Mouse (Mus musculus) lung, embryonic 16.5 days (tissue): ENCODE results near the gene Dpm2. TPM values are rescaled to one million over a fixed set of nuclear protein-coding genes. Genes with fewer than 3 reads are reported as not detected.

Experiments
- ATAC-seq: fragments of 200-750 bp; cut with Nextera tagmentation; 2 replicates; pipeline ENCODE4 v1.8.0; 2017; ENCODE audit warnings: low read depth, mild to moderate bottlenecking, moderate library complexity
- H3K27ac ChIP-seq: fragments of 300-500 bp; sonication (generic); 2 replicates; pipeline ENCODE4 v1.5.1; 2014; ENCODE audit warnings: mild to moderate bottlenecking, control low read depth, low read length
- H3K27me3 ChIP-seq: fragments of 300-500 bp; sonication (generic); 2 replicates; pipeline ENCODE4 v1.6.1; 2014; ENCODE audit warnings: low read depth, low read length, mixed read lengths; ENCODE audit not compliant: control insufficient read depth, insufficient read depth
- H3K36me3 ChIP-seq: fragments of 300-500 bp; sonication (generic); 2 replicates; pipeline ENCODE4 v1.6.1; 2014; ENCODE audit warnings: low read length; ENCODE audit not compliant: control insufficient read depth, insufficient read depth
- H3K4me1 ChIP-seq: fragments of 300-500 bp; sonication (generic); replicated peaks from 2 replicates; pipeline ENCODE4 v1.6.1; 2014; ENCODE audit warnings: low read length, mixed read lengths; ENCODE audit not compliant: control insufficient read depth, insufficient read depth
- H3K4me2 ChIP-seq: fragments of 300-500 bp; sonication (generic); 2 replicates; pipeline ENCODE4 v1.6.1; 2014; ENCODE audit warnings: low read depth, low read length, control low read depth
- H3K4me3 ChIP-seq: fragments of 300-500 bp; sonication (generic); 2 replicates; pipeline ENCODE4 v1.5.1; 2014; ENCODE audit warnings: mild to moderate bottlenecking, low read length, control low read depth
- H3K9ac ChIP-seq: fragments of 300-500 bp; sonication (generic); 2 replicates; pipeline ENCODE4 v1.6.1; 2014; ENCODE audit warnings: low read length, control low read depth
- H3K9me3 ChIP-seq: fragments of 300-500 bp; sonication (generic); 2 replicates; pipeline ENCODE4 v1.6.1; 2016; ENCODE audit warnings: low read length; ENCODE audit not compliant: control insufficient read depth
- WGBS: fragments of 180-500 bp; shearing (Covaris S2); extraction: QIAGEN DNeasy Blood & Tissue Kit; methylation state at CpG from one replicate; pipeline ENCODE4 v1.1.7; 2014; 5-methylcytosine and 5-hydroxymethylcytosine counted together
- polyA plus RNA-seq: library from polyadenylated mRNA; unstranded; fragments of >200 nt; fragmentation: Nextera tagmentation; extraction: Ambion mirVana; gene quantifications from 2 replicates; pipeline ENCODE4 v1.2.1, GENCODE M21; 2015

Dpm2 gene
- polyA plus RNA-seq, 1 experiment from 2014 or later, result 106 TPM

- Histone ChIP-seq H3K9ac (no peak overlapping the region), H3K4me3 (no peak overlapping the region), H3K9me3 (no peaks in the 10 kb centered on the region), H3K36me3 (peaks cover 4% of the 10 kb centered on the region), H3K4me1 (peaks cover 35% of the 10 kb centered on the region), H3K27me3 (no peaks in the 10 kb centered on the region), H3K4me2 (no peak overlapping the region), H3K27ac (no peak overlapping the region)
- ATAC-seq, result no peak
- WGBS, result 69% methylated on average over 26 of the region's 26 CpGs
These were observed 41.6 kb downstream of the Dpm2 start for GRCm38 (mm10) chr2:32612274-32612673.

- H3K9me3 ChIP-seq, result no peaks in the 10 kb centered on the region
- no peak for ATAC-seq
- no peak overlapping the region for H3K27ac ChIP-seq
- no peaks in the 10 kb centered on the region for H3K27me3 ChIP-seq
- H3K4me1 ChIP-seq, result peaks cover 39% of the 10 kb centered on the region
- no peak overlapping the region for H3K9ac ChIP-seq
- H3K36me3 ChIP-seq, result peaks cover 10% of the 10 kb centered on the region
- no peak overlapping the region for H3K4me2 ChIP-seq
- 100% methylated on average over 1 of the region's 1 CpGs for WGBS
- H3K4me3 ChIP-seq, result no peak overlapping the region
These were observed 46.5 kb downstream of the Dpm2 start for GRCm38 (mm10) chr2:32617109-32617508.

DNA sequence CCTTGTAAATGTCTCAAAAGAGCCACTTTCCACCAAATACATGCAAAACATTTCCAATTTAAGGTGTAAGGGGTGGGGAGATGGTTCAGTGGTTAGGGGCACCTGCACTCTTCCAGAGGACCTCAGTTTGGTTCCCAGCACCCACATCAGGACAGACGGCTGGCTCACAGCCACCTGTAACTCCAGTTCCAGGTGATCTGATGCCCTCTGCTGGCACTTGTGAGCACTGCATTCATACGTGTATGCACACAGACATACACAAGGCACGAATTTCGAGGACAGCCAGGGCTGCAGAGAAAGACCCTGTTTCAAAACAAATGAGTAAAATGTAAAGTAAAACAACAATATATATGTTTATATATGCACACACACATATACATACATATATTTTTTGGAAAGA, 46.9 kb downstream of the Dpm2 start:
- peaks cover 39% of the 10 kb centered on the region for H3K4me1 ChIP-seq
- no peak overlapping the region for H3K4me3 ChIP-seq
- H3K4me2 ChIP-seq, result no peak overlapping the region
- no peaks in the 10 kb centered on the region for H3K27me3 ChIP-seq
- H3K36me3 ChIP-seq, result peaks cover 10% of the 10 kb centered on the region
- no peak overlapping the region for H3K27ac ChIP-seq
- H3K9me3 ChIP-seq, result no peaks in the 10 kb centered on the region
- no peak overlapping the region for H3K9ac ChIP-seq
- no peak for ATAC-seq
- WGBS, result 90% methylated on average over 4 of the region's 4 CpGs

DNA sequence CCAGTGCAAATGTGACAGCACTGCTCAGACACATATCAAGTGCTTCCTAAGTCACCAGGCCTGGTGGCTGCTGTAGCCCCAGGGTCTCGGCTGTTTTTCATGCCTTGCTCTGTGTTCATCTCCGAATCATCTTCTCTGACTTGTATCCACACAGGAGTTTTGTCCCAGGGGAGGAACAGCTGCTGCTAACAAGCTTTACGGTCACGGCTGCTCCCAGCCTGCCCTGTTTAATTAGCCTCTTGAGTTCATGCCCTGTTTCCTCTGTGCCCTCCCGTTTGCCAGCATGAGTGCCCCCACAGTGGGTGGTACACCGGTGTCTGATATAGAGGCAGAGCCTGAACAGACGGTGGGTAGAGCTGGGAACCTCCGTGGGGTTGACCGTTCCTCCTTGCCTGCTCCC, 47.4 kb downstream of the Dpm2 start:
- H3K36me3 ChIP-seq, result peaks cover 10% of the 10 kb centered on the region
- H3K27ac ChIP-seq, result no peak overlapping the region
- 78% methylated on average over 9 of the region's 9 CpGs for WGBS

GRCm38 (mm10) chr2:32620682-32621516, 50.2 kb downstream of the Dpm2 start:
- Histone ChIP-seq H3K4me3 (no peak overlapping the region), H3K27ac (peak overlapping the region; percentile 93), H3K9me3 (no peaks in the 10 kb centered on the region), H3K27me3 (no peaks in the 10 kb centered on the region), H3K4me2 (peak overlapping the region; percentile 29), H3K9ac (peak overlapping the region; percentile 33), H3K36me3 (peaks cover 8% of the 10 kb centered on the region), H3K4me1 (peaks cover 52% of the 10 kb centered on the region)
- peak; percentile 85 for ATAC-seq
- WGBS, result 9% methylated on average over 4 of the region's 4 CpGs

More for the DNA sequence above, 47.4 kb downstream of the Dpm2 start:
- Histone ChIP-seq H3K4me1 (peaks cover 39% of the 10 kb centered on the region), H3K9ac (no peak overlapping the region), H3K9me3 (no peaks in the 10 kb centered on the region), H3K27me3 (no peaks in the 10 kb centered on the region), H3K4me3 (no peak overlapping the region), H3K4me2 (no peak overlapping the region)
- no peak for ATAC-seq

DNA sequence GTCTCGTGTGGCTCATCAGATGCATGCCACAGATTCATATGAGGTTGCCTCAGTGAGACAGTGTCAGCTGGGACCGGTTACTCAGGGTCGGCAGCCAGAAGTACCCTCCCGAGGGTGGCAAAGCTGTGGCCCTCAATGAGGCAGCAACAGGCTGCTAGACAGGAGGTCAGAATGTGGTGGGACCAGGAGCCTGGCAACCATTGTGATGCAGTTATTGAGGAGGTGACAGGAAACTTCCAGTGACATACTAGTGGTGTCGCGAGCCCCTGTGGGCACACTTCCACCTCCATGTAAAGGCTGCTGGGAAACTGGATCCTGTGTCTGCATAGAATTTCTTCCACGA, 50.8 kb downstream of the Dpm2 start, which contains the start of gene Ak1:
Gene Ak1 (plus strand): TSS at position 242 of the 343 bp plus-strand sequence.
- peaks cover 57% of the 10 kb centered on the region for H3K4me1 ChIP-seq
- peak within 1 kb of the TSS; percentile 93 for H3K27ac ChIP-seq
- peak; percentile 8; the same call in 1 of the 2 replicates for ATAC-seq
- no peaks in the 10 kb centered on the region for H3K27me3 ChIP-seq
- H3K4me3 ChIP-seq, result no peak within 1 kb of the TSS
- no peaks in the 10 kb centered on the region for H3K9me3 ChIP-seq
- H3K36me3 ChIP-seq, result peaks cover 8% of the 10 kb centered on the region
- WGBS, result 2% methylated on average over 7 of the region's 7 CpGs
- H3K9ac ChIP-seq, result peak within 1 kb of the TSS; percentile 46
- peak within 1 kb of the TSS; percentile 29 for H3K4me2 ChIP-seq

Other genes with a start within 250 kb of the Dpm2 start
- gene Ciz1, start 218.5 kb upstream of the Dpm2 start, polyA plus RNA-seq, result 46.1 and 50.7 TPM in 2 replicates
- 5.7 and 5.9 TPM in 2 replicates for gene Dnm1, start 217.5 kb upstream of the Dpm2 start, polyA plus RNA-seq
- gene 1110008P14Rik, start 188.9 kb upstream of the Dpm2 start, polyA plus RNA-seq, result 34.0 and 36.4 TPM in 2 replicates
- gene Lcn2, start 182.6 kb upstream of the Dpm2 start, polyA plus RNA-seq, result 1.8 and 5.6 TPM in 2 replicates
- 20.6 and 23.9 TPM in 2 replicates for gene Ptges2, start 175.0 kb upstream of the Dpm2 start, polyA plus RNA-seq
- gene Naif1, start 120.4 kb upstream of the Dpm2 start, polyA plus RNA-seq, result 6.5 and 6.8 TPM in 2 replicates
- gene Slc25a25, start 119.4 kb upstream of the Dpm2 start, polyA plus RNA-seq, result 16.0 and 17.5 TPM in 2 replicates
- 11.9 and 12.7 TPM in 2 replicates for gene Fam102a, start 35.5 kb upstream of the Dpm2 start, polyA plus RNA-seq
- 0.15 and 0.34 TPM in 2 replicates for gene Pip5kl1, start 3.9 kb downstream of the Dpm2 start, polyA plus RNA-seq
- gene 9430097D07Rik, start 4.8 kb downstream of the Dpm2 start, polyA plus RNA-seq, result not detected in 2 replicates
- 26.0 and 28.1 TPM in 2 replicates for gene St6galnac4, start 16.2 kb downstream of the Dpm2 start, polyA plus RNA-seq
- 25.4 and 26.3 TPM in 2 replicates for gene St6galnac6, start 28.9 kb downstream of the Dpm2 start, polyA plus RNA-seq
- gene Ak1, start 50.9 kb downstream of the Dpm2 start, polyA plus RNA-seq, result 67.2 and 76.7 TPM in 2 replicates
- 108 and 120 TPM in 2 replicates for gene Eng, start 75.7 kb downstream of the Dpm2 start, polyA plus RNA-seq
- gene Fpgs, start 133.3 kb downstream of the Dpm2 start, polyA plus RNA-seq, result 22.0 and 25.5 TPM in 2 replicates
- 77.2 and 85.1 TPM in 2 replicates for gene Cdk9, start 142.2 kb downstream of the Dpm2 start, polyA plus RNA-seq
- 43.2 and 46.2 TPM in 2 replicates for gene Sh2d3c, start 150.2 kb downstream of the Dpm2 start, polyA plus RNA-seq
- 0.34 and 0.43 TPM in 2 replicates for gene 6330409D20Rik, start 170.2 kb downstream of the Dpm2 start, polyA plus RNA-seq
- 61.7 and 63.5 TPM in 2 replicates for gene Tor2a, start 186.4 kb downstream of the Dpm2 start, polyA plus RNA-seq
- gene Ttc16, start 204.8 kb downstream of the Dpm2 start, polyA plus RNA-seq, result 1.2 and 2.1 TPM in 2 replicates
- gene Ptrh1, start 204.9 kb downstream of the Dpm2 start, polyA plus RNA-seq, result 4.1 and 4.5 TPM in 2 replicates
- 2.1 and 2.4 TPM in 2 replicates for gene Cfap157, start 213.6 kb downstream of the Dpm2 start, polyA plus RNA-seq